Mouse (Mus musculus): ENCODE data around the gene Ccnt1.
"Not testable (repeated sequence)": the region's sequence is repeated elsewhere in the genome, so short reads cannot be mapped to it uniquely, and the experiment has no call there.

Gene Ccnt1

DNA sequence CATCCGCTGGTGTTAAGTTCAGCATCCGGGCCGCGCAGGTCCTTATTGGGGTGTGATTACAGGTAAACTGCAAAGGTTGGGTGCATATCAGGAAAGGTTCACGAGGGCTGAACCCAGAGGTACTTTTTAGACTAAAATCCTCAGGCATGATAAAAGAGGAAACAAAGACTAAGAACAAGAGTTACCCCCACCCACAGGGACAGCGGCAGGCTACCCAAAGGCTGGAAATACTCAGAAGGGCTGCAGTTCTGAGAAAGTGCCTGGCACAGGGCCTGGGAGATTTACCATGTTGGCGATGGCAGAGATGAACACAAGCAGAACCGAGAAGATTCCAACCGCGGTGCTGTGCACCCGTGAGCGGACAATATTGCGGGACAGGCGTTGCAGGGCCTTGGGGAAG lies 25.9 kb upstream of the Ccnt1 start:
- no peak for DNase-seq (ENCODE audit: low read depth, low spot score)

DNA sequence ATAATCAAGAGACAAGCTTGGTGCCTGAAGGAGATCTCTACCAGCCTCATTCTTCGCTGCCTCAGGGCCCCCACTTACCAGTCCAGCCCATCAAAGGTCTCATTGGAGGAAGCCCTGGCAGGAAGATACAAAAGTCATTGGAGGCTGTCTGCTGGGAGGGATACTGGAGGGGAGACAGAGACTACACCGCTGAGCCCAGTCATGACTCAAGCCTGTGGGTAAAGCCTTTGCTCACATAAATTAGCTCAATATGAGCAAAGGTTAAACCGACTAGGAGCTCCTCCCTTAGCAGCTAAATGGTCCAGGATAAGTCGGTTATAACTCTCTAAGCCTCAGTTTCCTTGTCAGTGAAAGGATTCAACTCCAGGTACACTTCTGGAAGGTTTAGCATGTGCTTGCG lies 24.3 kb upstream of the Ccnt1 start:
- DNase-seq (ENCODE audit: low read depth, low spot score): no peak

DNA sequence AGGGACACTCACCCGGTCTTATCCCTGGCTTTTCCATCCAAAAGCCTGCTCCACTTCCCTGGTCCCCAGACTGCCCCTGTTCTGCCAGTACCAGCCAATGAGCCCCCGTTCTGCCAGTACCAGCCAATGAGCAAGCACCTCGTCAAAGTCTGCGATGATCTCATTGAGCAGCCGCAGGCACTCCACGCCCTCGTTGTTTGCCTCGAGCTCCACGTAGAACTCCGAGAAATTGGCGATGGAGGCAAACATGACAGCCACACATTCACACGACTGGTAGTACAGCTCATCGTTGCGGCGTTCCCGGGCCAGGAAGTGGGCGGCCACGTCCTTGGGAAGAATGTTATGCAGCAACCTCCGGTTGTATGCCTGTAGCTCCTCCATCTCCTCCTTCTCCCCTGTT lies 23.5 kb upstream of the Ccnt1 start:
- DNase-seq (ENCODE audit: low read depth, low spot score): peak; percentile 39

GRCm38 (mm10) chr15:98591396-98591795 lies 20.7 kb upstream of the Ccnt1 start:
- DNase-seq (ENCODE audit: low read depth, low spot score): no peak

- DNase-seq (ENCODE audit: low read depth, low spot score): no peak
These were observed 19.1 kb upstream of the Ccnt1 start for GRCm38 (mm10) chr15:98589640-98590336.

GRCm38 (mm10) chr15:98587751-98588150 lies 17.0 kb upstream of the Ccnt1 start:
- DNase-seq (ENCODE audit: low read depth, low spot score): no peak

DNA sequence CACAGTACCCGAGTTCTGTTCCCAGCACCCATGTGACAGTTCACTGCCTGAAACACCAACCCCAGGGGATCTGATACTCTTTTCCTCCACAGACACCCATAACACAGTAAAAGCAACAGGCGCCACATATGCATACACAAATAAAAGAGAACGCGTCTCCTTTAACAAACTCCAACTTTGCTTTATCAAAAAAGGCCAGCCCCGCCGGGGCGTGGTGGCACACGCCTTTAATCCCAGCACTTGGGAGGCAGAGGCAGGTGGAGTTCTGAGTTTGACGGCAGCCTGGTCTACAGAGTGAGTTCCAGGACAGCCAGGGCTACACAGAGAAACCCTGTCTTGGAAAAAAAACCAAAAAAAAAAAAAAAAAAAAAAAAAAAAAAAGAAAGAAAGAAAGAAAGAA lies 15.4 kb upstream of the Ccnt1 start:
- DNase-seq (ENCODE audit: low read depth, low spot score): not testable (repeated sequence)

GRCm38 (mm10) chr15:98585421-98585820 lies 14.7 kb upstream of the Ccnt1 start:
- DNase-seq (ENCODE audit: low read depth, low spot score): no peak

DNA sequence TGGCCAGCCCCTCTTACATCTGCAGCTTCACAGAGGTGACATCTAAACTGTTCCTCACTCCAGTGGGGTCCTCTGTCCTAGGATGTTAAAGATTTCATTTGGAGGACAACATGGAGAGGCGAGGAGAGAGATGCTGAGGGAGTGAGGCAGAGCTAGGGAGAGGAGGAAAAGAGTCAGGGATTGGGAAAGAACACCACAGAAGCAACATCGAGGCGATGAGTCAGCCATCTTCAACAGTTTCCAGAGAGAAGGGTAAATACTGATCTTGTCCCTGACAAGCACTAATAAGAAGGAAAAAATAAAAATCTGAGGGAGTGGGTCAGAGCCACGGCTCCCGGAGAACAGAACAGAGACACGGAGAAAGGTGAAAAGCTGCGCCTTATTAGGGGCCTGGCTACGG lies 12.3 kb upstream of the Ccnt1 start:
- no peak for DNase-seq (ENCODE audit: low read depth, low spot score)

DNA sequence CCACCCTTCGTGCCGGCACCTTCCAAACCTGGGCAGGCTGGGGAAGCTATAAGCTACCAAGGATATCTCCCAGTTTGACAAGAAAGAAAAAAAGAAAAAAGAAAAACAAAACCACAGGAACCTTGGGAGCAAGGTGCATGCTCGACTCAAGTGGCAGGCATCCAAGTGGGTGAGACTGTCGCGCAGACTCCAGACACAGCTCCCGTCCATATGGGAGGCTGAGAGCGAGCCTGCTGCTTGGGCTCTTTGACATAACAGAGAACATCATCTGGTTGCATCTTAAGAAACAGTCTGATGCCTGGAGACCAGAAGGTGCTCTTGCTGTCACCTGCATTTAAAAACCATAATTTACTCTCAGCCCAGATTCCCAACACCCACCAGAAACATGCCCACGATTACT lies 11.7 kb upstream of the Ccnt1 start:
- no peak for DNase-seq (ENCODE audit: low read depth, low spot score)

DNA sequence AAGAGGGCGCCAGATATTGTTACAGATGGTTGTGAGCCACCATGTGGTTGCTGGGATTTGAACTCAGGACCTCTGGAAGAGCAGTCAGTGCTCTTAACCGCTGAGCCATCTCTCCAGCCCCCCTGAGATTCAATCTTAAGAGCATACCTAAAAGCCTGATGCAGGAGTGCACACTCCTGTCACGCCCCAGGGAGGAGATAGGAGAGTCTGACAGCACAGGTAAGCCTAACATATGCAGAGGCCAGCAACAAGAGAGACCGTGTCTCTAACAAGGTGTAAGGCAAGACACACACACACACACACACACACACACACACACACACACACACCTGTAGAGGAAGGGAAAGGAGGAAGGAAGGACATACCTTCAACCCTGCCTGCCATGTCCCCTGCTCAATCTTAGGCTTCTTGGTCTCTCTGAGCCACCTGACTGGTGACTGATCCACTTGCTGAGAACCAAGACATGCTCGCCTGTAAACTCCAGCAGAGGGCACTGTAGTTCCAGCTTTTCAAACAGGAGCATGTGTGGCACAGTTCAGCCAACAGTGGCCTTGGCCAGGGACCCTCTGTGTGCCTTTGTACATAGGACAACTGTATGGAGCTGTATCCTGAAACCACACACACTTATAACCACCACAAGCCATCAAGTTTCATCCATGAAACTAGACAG lies 9.2 kb upstream of the Ccnt1 start:
- peak; percentile 60 for DNase-seq (ENCODE audit: low read depth, low spot score)

- DNase-seq (ENCODE audit: low read depth, low spot score): no peak
These were observed 8.6 kb upstream of the Ccnt1 start for GRCm38 (mm10) chr15:98579310-98579709.

DNA sequence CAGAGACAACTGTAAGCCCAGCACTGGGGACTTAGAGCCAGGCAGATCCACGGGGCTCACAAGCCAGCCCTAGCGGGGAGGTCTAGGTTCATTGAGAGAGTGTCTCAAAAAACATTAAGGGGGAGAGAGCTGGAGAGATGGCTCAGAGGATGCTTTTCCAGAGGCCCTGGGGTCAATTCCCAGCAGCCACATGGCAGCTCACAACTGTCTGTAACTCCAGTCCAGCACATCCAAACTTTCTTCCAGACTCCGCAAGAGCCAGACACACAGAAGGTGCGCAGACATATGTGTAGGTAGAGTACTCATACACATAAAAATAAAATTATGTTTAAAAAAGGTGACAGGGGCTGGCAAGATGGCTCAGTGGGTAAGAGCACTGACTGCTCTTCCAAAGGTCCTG lies 2.6 kb upstream of the Ccnt1 start:
- DNase-seq (ENCODE audit: low read depth, low spot score): no peak

GRCm38 (mm10) chr15:98569795-98570365 lies 843 bp downstream of the Ccnt1 start:
- DNase-seq (ENCODE audit: low read depth, low spot score): no peak

- DNase-seq (ENCODE audit: low read depth, low spot score): no peak
These were observed 1.5 kb downstream of the Ccnt1 start for GRCm38 (mm10) chr15:98569216-98569615.

DNA sequence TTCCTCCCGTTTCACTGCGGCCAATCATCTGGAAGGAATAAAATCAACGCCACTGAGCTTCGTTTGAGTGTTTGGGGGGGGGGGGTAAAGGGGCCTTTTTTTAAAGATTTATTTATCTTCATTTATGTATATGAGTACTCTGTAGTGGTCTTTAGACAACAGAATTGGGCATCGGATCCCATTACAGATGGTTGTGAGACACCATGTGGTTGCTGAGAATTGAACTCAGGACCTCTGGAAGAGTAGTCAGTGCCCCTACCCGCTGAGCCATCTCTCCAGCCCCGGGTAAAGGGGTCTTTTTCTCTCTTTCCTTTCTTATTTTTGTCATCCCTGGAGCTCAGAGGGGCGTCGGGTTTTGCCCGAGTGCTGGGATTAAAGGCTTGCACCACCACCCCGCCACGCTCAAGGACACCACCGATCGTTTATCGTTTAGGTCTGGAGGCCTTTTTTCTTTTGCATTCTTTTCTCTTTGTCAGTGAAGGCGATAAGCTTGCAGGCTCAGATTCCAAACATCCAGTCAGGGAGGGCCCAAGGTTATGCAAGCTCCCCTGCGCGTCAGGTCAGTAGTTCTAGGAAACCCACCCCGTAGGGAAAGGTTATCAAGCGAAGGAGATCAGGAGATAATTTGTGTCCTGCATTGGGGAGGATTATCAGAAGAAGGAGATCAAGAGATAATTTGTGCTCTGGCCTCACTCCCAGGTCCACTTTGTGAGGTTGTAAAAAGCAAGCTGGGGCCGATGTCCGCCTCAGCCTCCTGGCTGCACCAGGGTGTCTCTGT lies 2.3 kb downstream of the Ccnt1 start:
- no peak for DNase-seq (ENCODE audit: low read depth, low spot score)

- peak; percentile 99 for DNase-seq (ENCODE audit: low read depth, low spot score)
These were observed 3.2 kb downstream of the Ccnt1 start for GRCm38 (mm10) chr15:98567278-98568134.

DNA sequence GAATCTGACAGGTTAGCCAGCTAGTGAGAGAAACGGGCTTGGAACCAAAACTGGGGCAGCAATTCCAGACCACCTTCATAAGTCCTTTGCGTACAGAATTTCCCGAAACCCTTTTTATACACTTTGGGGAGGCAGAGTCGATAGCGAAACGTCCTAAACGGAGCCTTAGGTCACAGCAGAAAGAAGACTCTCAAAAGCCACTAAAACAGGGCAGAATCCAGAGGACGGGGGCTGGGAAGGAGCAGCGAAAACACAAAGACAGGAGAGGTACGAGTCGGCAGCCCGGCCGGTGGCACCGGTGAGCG lies 3.8 kb downstream of the Ccnt1 start:
- DNase-seq (ENCODE audit: low read depth, low spot score): no peak

GRCm38 (mm10) chr15:98557186-98557585 lies 13.5 kb downstream of the Ccnt1 start:
- no peak for DNase-seq (ENCODE audit: low read depth, low spot score)

DNA sequence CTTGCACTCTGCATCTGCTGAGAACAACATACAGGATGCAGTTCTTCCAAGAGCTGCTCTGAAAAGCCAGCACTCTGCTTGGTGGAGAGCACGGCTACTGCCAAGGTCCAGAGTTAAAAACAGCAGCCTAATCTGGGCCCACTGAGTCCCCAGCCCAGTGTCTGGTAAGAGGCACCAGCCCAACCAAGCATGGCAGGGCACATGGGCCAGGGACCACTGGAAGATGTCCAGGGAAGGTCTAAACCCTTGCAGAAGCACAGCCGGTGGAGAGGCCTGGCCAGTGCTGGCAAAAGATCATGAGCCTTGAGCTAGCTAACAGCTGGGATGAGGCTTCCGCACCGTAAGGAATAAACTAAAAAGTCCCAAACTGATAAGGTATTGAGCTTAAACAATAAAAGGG lies 14.8 kb downstream of the Ccnt1 start:
- DNase-seq (ENCODE audit: low read depth, low spot score): no peak

GRCm38 (mm10) chr15:98552758-98553157 lies 18.0 kb downstream of the Ccnt1 start:
- no peak for DNase-seq (ENCODE audit: low read depth, low spot score)

DNA sequence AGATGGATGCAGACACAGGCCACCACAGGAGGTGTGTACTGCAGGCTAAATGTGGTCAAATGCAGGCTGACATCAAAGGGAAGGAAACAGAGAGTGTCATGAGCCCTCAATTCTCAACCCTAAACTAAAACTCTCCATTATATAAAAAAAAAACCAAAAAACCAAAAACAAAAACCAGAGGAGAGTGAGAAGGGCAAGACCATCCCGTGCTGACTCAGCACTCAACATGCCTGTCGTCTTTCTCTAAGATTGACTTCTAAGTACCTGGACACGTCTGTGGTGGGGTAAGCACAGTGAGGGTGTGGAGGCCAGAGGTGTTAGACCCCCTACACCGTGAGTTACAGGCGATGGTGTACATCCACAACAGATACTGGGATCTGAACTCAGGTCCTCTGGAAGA lies 23.9 kb downstream of the Ccnt1 start:
- DNase-seq (ENCODE audit: low read depth, low spot score): no peak

All from telencephalon, adult 2 months (tissue).